29 mouse cellular contexts compared by ENCODE assay signal in the genomic region with DNA sequence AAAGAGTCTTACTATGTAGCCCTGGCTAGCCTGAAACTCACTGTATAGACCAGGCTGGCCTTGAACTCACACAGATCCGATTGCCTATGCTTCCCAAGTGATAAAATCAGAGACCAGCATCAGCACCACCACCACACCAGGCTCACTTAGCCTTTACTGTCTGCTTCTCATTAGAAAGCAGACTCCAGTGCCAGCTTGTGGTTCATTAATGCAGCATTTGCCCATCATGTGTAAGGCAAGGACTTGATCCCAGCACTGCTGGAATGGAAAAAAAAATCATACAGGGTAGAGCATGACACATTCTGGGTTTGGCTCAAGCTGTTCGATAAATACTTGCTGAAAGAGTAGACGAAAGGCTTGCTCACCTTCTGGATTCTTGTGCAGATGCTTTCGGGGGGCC. TPM values are rescaled to one million over a fixed set of nuclear protein-coding genes. Genes with fewer than 3 reads are reported as not detected.
DNase-seq lines count a peak whose midpoint lies in the region; ATAC-seq and TF ChIP-seq lines count a peak whose summit lies in the region.
"Had no signal": no experiment of that assay in that cellular context is flagged by ENCODE, and none has a peak within 500 bp of the region (broad histone marks: within the 10 kb centered on the region; RNA-seq: fewer than 3 reads in every experiment).

No protein-coding gene starts in this region.

- 0 out of 2 replicates have a peak overlapping the region, but pooled peaks have one; percentile 1 for H3K9ac ChIP-seq in forebrain, embryonic 13.5 days
- H3K9ac ChIP-seq in forebrain, embryonic 15.5 days (replicated peaks): no peak overlapping the region
- H3K9ac ChIP-seq in midbrain, embryonic 14.5 days (replicated peaks; ENCODE audit: low read length): no peak overlapping the region
- H3K9ac ChIP-seq in midbrain, embryonic 11.5 days (ENCODE audit: low read length): no peak overlapping the region
- H3K9ac ChIP-seq in hindbrain, postnatal 0 days (replicated peaks; ENCODE audit: low read length): no peak overlapping the region
- 0 out of 2 replicates have a peak overlapping the region, but pooled peaks have one; percentile 60 for H3K9ac ChIP-seq in neural tube, embryonic 15.5 days (replicated peaks)
- H3K9ac ChIP-seq: embryonic facial prominence, embryonic 13.5 days; liver, embryonic 15.5 days; lung, embryonic 15.5 days had no signal

- no peak for ATAC-seq in forebrain, embryonic 13.5 days
- ATAC-seq in forebrain, embryonic 15.5 days (replicated peaks): no peak
- no peak for ATAC-seq in midbrain, embryonic 14.5 days (ENCODE audit: low FRiP score, low TSS enrichment)
- ATAC-seq in midbrain, embryonic 11.5 days (ENCODE audit: low FRiP score): no peak
- no peak for ATAC-seq in hindbrain, postnatal 0 days
- no peak for ATAC-seq in neural tube, embryonic 15.5 days (ENCODE audit: low FRiP score)
- ATAC-seq in CD4-positive, CD25-positive, alpha-beta regulatory T cell, adult 4 months: no peak
- ATAC-seq: intestine, postnatal 0 days; Patski had no signal

- H3K27me3 ChIP-seq in forebrain, embryonic 13.5 days: peaks cover 18% of the 10 kb centered on the region
- H3K27me3 ChIP-seq in forebrain, embryonic 15.5 days: no peaks in the 10 kb centered on the region
- H3K27me3 ChIP-seq in midbrain, embryonic 14.5 days (ENCODE audit: control insufficient read depth, insufficient read depth, low read length): no peaks in the 10 kb centered on the region
- no peaks in the 10 kb centered on the region for H3K27me3 ChIP-seq in midbrain, embryonic 11.5 days (ENCODE audit: control insufficient read depth, insufficient read depth, low read length)
- no peaks in the 10 kb centered on the region for H3K27me3 ChIP-seq in hindbrain, postnatal 0 days (ENCODE audit: insufficient read depth, low read length)
- no peaks in the 10 kb centered on the region for H3K27me3 ChIP-seq in neural tube, embryonic 15.5 days (replicated peaks)
- H3K27me3 ChIP-seq: Patski had no signal

- no peak overlapping the region for H3K4me3 ChIP-seq in forebrain, embryonic 13.5 days
- no peak overlapping the region for H3K4me3 ChIP-seq in forebrain, embryonic 15.5 days
- no peak overlapping the region for H3K4me3 ChIP-seq in midbrain, embryonic 14.5 days (replicated peaks; ENCODE audit: low read depth, low read length)
- no peak overlapping the region for H3K4me3 ChIP-seq in midbrain, embryonic 11.5 days (ENCODE audit: low read depth, low read length)
- H3K4me3 ChIP-seq in hindbrain, postnatal 0 days (ENCODE audit: low read length): no peak overlapping the region
- peak overlapping the region; percentile 43 for H3K4me3 ChIP-seq in neural tube, embryonic 15.5 days (replicated peaks)
- H3K4me3 ChIP-seq: embryonic facial prominence, embryonic 13.5 days; kidney, embryonic 15.5 days; limb, embryonic 10.5 days; liver, embryonic 15.5 days; lung, embryonic 15.5 days had no signal

- H3K27ac ChIP-seq in forebrain, embryonic 13.5 days: no peak overlapping the region
- no peak overlapping the region for H3K27ac ChIP-seq in forebrain, embryonic 15.5 days (replicated peaks)
- no peak overlapping the region for H3K27ac ChIP-seq in midbrain, embryonic 14.5 days (replicated peaks; ENCODE audit: low read depth, low read length)
- H3K27ac ChIP-seq in midbrain, embryonic 11.5 days (ENCODE audit: low read depth, low read length): no peak overlapping the region
- H3K27ac ChIP-seq in hindbrain, postnatal 0 days: peak overlapping the region; percentile 86; the same call in 1 of the 2 replicates
- peak overlapping the region; percentile 85 for H3K27ac ChIP-seq in neural tube, embryonic 15.5 days (replicated peaks)
- H3K27ac ChIP-seq: embryonic facial prominence, embryonic 13.5 days; kidney, embryonic 15.5 days; limb, embryonic 10.5 days; liver, embryonic 15.5 days; lung, embryonic 15.5 days had no signal

- no peak overlapping the region; the same call in 1 of the 2 replicates for H3K4me2 ChIP-seq in forebrain, embryonic 13.5 days
- H3K4me2 ChIP-seq in forebrain, embryonic 15.5 days (replicated peaks): no peak overlapping the region
- H3K4me2 ChIP-seq in midbrain, embryonic 14.5 days (ENCODE audit: low read length): peak overlapping the region; percentile 51
- H3K4me2 ChIP-seq in midbrain, embryonic 11.5 days: no peak overlapping the region
- H3K4me2 ChIP-seq in hindbrain, postnatal 0 days (ENCODE audit: low read depth, low read length): peak overlapping the region; percentile 58
- peak overlapping the region; percentile 57 for H3K4me2 ChIP-seq in neural tube, embryonic 15.5 days
- H3K4me2 ChIP-seq: liver, embryonic 15.5 days; lung, embryonic 15.5 days had no signal

- WGBS in forebrain, embryonic 13.5 days: 87% methylated on average over 4 of the region's 4 CpGs
- 87% methylated on average over 4 of the region's 4 CpGs for WGBS in forebrain, embryonic 15.5 days
- 86% methylated on average over 4 of the region's 4 CpGs for WGBS in midbrain, embryonic 14.5 days
- 92% methylated on average over 4 of the region's 4 CpGs for WGBS in midbrain, embryonic 11.5 days
- 83% methylated on average over 4 of the region's 4 CpGs for WGBS in hindbrain, postnatal 0 days
- 93% methylated on average over 4 of the region's 4 CpGs for WGBS in neural tube, embryonic 15.5 days

- H3K9me3 ChIP-seq in forebrain, embryonic 13.5 days (replicated peaks): no peaks in the 10 kb centered on the region
- H3K9me3 ChIP-seq in forebrain, embryonic 15.5 days: no peaks in the 10 kb centered on the region
- H3K9me3 ChIP-seq in midbrain, embryonic 14.5 days (ENCODE audit: control insufficient read depth, low read length): no peaks in the 10 kb centered on the region
- H3K9me3 ChIP-seq in midbrain, embryonic 11.5 days (ENCODE audit: control insufficient read depth, low read length): no peaks in the 10 kb centered on the region
- H3K9me3 ChIP-seq in hindbrain, postnatal 0 days (ENCODE audit: low read length): no peaks in the 10 kb centered on the region
- H3K9me3 ChIP-seq in neural tube, embryonic 15.5 days (replicated peaks): no peaks in the 10 kb centered on the region
- H3K9me3 ChIP-seq: embryonic facial prominence, embryonic 13.5 days; kidney, embryonic 15.5 days; limb, embryonic 10.5 days; liver, embryonic 15.5 days; lung, embryonic 15.5 days had no signal

- peaks cover 3% of the 10 kb centered on the region; the same call in 1 of the 2 replicates for H3K4me1 ChIP-seq in forebrain, embryonic 13.5 days
- 0 out of 2 replicates have a peak, but pooled peaks cover 3% of the 10 kb centered on the region for H3K4me1 ChIP-seq in forebrain, embryonic 15.5 days
- 0 out of 2 replicates have a peak, but pooled peaks cover under 1% of the 10 kb centered on the region for H3K4me1 ChIP-seq in midbrain, embryonic 14.5 days (ENCODE audit: control insufficient read depth, insufficient read depth, low read length)
- H3K4me1 ChIP-seq in midbrain, embryonic 11.5 days (ENCODE audit: control insufficient read depth, insufficient read depth, low read length): no peaks in the 10 kb centered on the region
- no peaks in the 10 kb centered on the region for H3K4me1 ChIP-seq in hindbrain, postnatal 0 days (ENCODE audit: insufficient read depth, low read length)
- H3K4me1 ChIP-seq in neural tube, embryonic 15.5 days: peaks cover 27% of the 10 kb centered on the region
- H3K4me1 ChIP-seq: liver, embryonic 15.5 days had no signal

- DNase-seq in midbrain, embryonic 14.5 days: no peak
- no peak for DNase-seq in midbrain, embryonic 11.5 days (ENCODE audit: low spot score, missing footprints)
- no peak for DNase-seq in hindbrain, postnatal 0 days (ENCODE audit: low spot score)
- no peak for DNase-seq in spleen, postnatal 4 days (ENCODE audit: low spot score in 2 of 2)
- DNase-seq: adrenal gland, postnatal 36 days; cerebellum, postnatal 10 days; gastrocnemius, postnatal 14 days; heart, adult 11 months; kidney, postnatal 4 days; layer of hippocampus, adult 9-11 months; liver; lung, postnatal 4 days; right cerebral cortex, postnatal 14 days; thymus, postnatal 14 days had no signal

- no peaks in the 10 kb centered on the region; the same call in 1 of the 2 replicates for H3K36me3 ChIP-seq in forebrain, embryonic 13.5 days (ENCODE audit: poor library complexity, severe bottlenecking)
- H3K36me3 ChIP-seq in forebrain, embryonic 15.5 days: no peaks in the 10 kb centered on the region
- 0 out of 2 replicates have a peak, but pooled peaks cover 4% of the 10 kb centered on the region for H3K36me3 ChIP-seq in midbrain, embryonic 14.5 days (ENCODE audit: control insufficient read depth, insufficient read depth, low read length)
- H3K36me3 ChIP-seq in midbrain, embryonic 11.5 days (ENCODE audit: control insufficient read depth, insufficient read depth, low read length): no peaks in the 10 kb centered on the region
- no peaks in the 10 kb centered on the region for H3K36me3 ChIP-seq in hindbrain, postnatal 0 days (ENCODE audit: insufficient read depth, low read length)
- H3K36me3 ChIP-seq in neural tube, embryonic 15.5 days: peaks cover 8% of the 10 kb centered on the region; the same call in 1 of the 2 replicates
- H3K36me3 ChIP-seq: embryonic facial prominence, embryonic 13.5 days; liver, embryonic 15.5 days had no signal

- no peak for TF ChIP-seq CTCF in hindbrain, postnatal 0 days (IDR thresholded peaks at IDR 0.05; ENCODE audit: low read depth)

RNA-seq across cellular contexts. Expression of gene Arhgef15, which starts 11.3 kb away (rescaled TPM):
- 5.9 and 6.8 TPM in 2 replicates for polyA plus RNA-seq in forebrain, embryonic 13.5 days (2015; fragmentation: Nextera tagmentation; extraction: Ambion mirVana)
- polyA plus RNA-seq in forebrain, embryonic 15.5 days (2015; fragmentation: Nextera tagmentation; extraction: Ambion mirVana): 7.0 and 8.2 TPM in 2 replicates
- 19.3 and 19.5 TPM in 2 replicates for polyA plus RNA-seq in midbrain, embryonic 14.5 days (2014; fragmentation: Nextera tagmentation; extraction: Ambion mirVana)
- polyA plus RNA-seq in midbrain, embryonic 11.5 days (2014; fragmentation: Nextera tagmentation; extraction: Ambion mirVana): 3.7 and 4.2 TPM in 2 replicates
- total RNA-seq in hindbrain, postnatal 0 days (2014; rRNA removed): 21.2 and 45.2 TPM in 2 replicates
- polyA plus RNA-seq in hindbrain, postnatal 0 days (2015; fragmentation: Nextera tagmentation; extraction: Ambion mirVana): 25.7 and 27.5 TPM in 2 replicates
- 23.2 and 27.3 TPM in 2 replicates for polyA plus RNA-seq in neural tube, embryonic 15.5 days (2015; fragmentation: Nextera tagmentation; extraction: Ambion mirVana)
- polyA plus RNA-seq in CD4-positive, CD25-positive, alpha-beta regulatory T cell, adult 4 months (2017; shearing (Covaris generic)): under 1 TPM; 0.16 to 0.19 TPM
- total RNA-seq: megakaryocyte-erythroid progenitor cell, adult 5-6 weeks had no signal

RNA-seq across cellular contexts. Expression of gene Odf4, which starts 19.1 kb away (rescaled TPM):
- 0.23 TPM in 1 of 2 replicates, not detected in the other for polyA plus RNA-seq in forebrain, embryonic 13.5 days (2015; fragmentation: Nextera tagmentation; extraction: Ambion mirVana)
- polyA plus RNA-seq in forebrain, embryonic 15.5 days (2015; fragmentation: Nextera tagmentation; extraction: Ambion mirVana): 0.31 and 0.32 TPM in 2 replicates
- 0.53 and 1.1 TPM in 2 replicates for polyA plus RNA-seq in midbrain, embryonic 14.5 days (2014; fragmentation: Nextera tagmentation; extraction: Ambion mirVana)
- not detected in 2 replicates for polyA plus RNA-seq in midbrain, embryonic 11.5 days (2014; fragmentation: Nextera tagmentation; extraction: Ambion mirVana)
- 1.3 TPM in 1 of 2 replicates, not detected in the other for total RNA-seq in hindbrain, postnatal 0 days (2014; rRNA removed)
- polyA plus RNA-seq in hindbrain, postnatal 0 days (2015; fragmentation: Nextera tagmentation; extraction: Ambion mirVana): 0.58 and 0.88 TPM in 2 replicates
- polyA plus RNA-seq in neural tube, embryonic 15.5 days (2015; fragmentation: Nextera tagmentation; extraction: Ambion mirVana): 0.64 and 1.3 TPM in 2 replicates
- not detected for polyA plus RNA-seq in CD4-positive, CD25-positive, alpha-beta regulatory T cell, adult 4 months (2017; shearing (Covaris generic))
- total RNA-seq: ES-E14; gastrocnemius, postnatal 14 days; megakaryocyte-erythroid progenitor cell, adult 5-6 weeks had no signal
- polyA plus RNA-seq: embryonic facial prominence, embryonic 13.5 days; heart, embryonic 11.5 days; heart, postnatal 0 days; intestine, postnatal 0 days; kidney, embryonic 15.5 days; limb, embryonic 10.5 days; liver, embryonic 15.5 days; lung, embryonic 15.5 days; Patski had no signal

RNA-seq across cellular contexts. Expression of gene Slc25a35, which starts 21.9 kb away (rescaled TPM):
- 1.2 and 1.4 TPM in 2 replicates for polyA plus RNA-seq in forebrain, embryonic 13.5 days (2015; fragmentation: Nextera tagmentation; extraction: Ambion mirVana)
- 1.5 and 1.7 TPM in 2 replicates for polyA plus RNA-seq in forebrain, embryonic 15.5 days (2015; fragmentation: Nextera tagmentation; extraction: Ambion mirVana)
- polyA plus RNA-seq in midbrain, embryonic 14.5 days (2014; fragmentation: Nextera tagmentation; extraction: Ambion mirVana): 1.1 and 1.9 TPM in 2 replicates
- polyA plus RNA-seq in midbrain, embryonic 11.5 days (2014; fragmentation: Nextera tagmentation; extraction: Ambion mirVana): 1.1 and 1.2 TPM in 2 replicates
- 1.6 and 2.0 TPM in 2 replicates for total RNA-seq in hindbrain, postnatal 0 days (2014; rRNA removed)
- polyA plus RNA-seq in hindbrain, postnatal 0 days (2015; fragmentation: Nextera tagmentation; extraction: Ambion mirVana): 2.3 TPM in 2 replicates
- 1.9 and 2.1 TPM in 2 replicates for polyA plus RNA-seq in neural tube, embryonic 15.5 days (2015; fragmentation: Nextera tagmentation; extraction: Ambion mirVana)
- 10 to 100 TPM in 1 of 2 experiments, 1 to 10 TPM in 1; 5.0 to 10.7 TPM for polyA plus RNA-seq in CD4-positive, CD25-positive, alpha-beta regulatory T cell, adult 4 months (2017; shearing (Covaris generic))

RNA-seq across cellular contexts. Expression of gene Rangrf, which starts 29.0 kb away (rescaled TPM):
- 46.8 and 49.3 TPM in 2 replicates for polyA plus RNA-seq in forebrain, embryonic 13.5 days (2015; fragmentation: Nextera tagmentation; extraction: Ambion mirVana)
- 37.0 and 39.3 TPM in 2 replicates for polyA plus RNA-seq in forebrain, embryonic 15.5 days (2015; fragmentation: Nextera tagmentation; extraction: Ambion mirVana)
- polyA plus RNA-seq in midbrain, embryonic 14.5 days (2014; fragmentation: Nextera tagmentation; extraction: Ambion mirVana): 22.1 and 22.4 TPM in 2 replicates
- polyA plus RNA-seq in midbrain, embryonic 11.5 days (2014; fragmentation: Nextera tagmentation; extraction: Ambion mirVana): 54.5 and 55.3 TPM in 2 replicates
- 40.4 and 51.6 TPM in 2 replicates for total RNA-seq in hindbrain, postnatal 0 days (2014; rRNA removed)
- 31.2 and 34.6 TPM in 2 replicates for polyA plus RNA-seq in hindbrain, postnatal 0 days (2015; fragmentation: Nextera tagmentation; extraction: Ambion mirVana)
- polyA plus RNA-seq in neural tube, embryonic 15.5 days (2015; fragmentation: Nextera tagmentation; extraction: Ambion mirVana): 33.7 and 33.9 TPM in 2 replicates
- polyA plus RNA-seq in CD4-positive, CD25-positive, alpha-beta regulatory T cell, adult 4 months (2017; shearing (Covaris generic)): 10 to 100 TPM; 36.9 to 71.7 TPM

RNA-seq across cellular contexts. Expression of gene Rpl26, which starts 44.6 kb away (rescaled TPM):
- polyA plus RNA-seq in forebrain, embryonic 13.5 days (2015; fragmentation: Nextera tagmentation; extraction: Ambion mirVana): 787 and 887 TPM in 2 replicates
- 638 and 670 TPM in 2 replicates for polyA plus RNA-seq in forebrain, embryonic 15.5 days (2015; fragmentation: Nextera tagmentation; extraction: Ambion mirVana)
- 670 and 732 TPM in 2 replicates for polyA plus RNA-seq in midbrain, embryonic 14.5 days (2014; fragmentation: Nextera tagmentation; extraction: Ambion mirVana)
- 841 and 881 TPM in 2 replicates for polyA plus RNA-seq in midbrain, embryonic 11.5 days (2014; fragmentation: Nextera tagmentation; extraction: Ambion mirVana)
- 1,103 and 1,196 TPM in 2 replicates for total RNA-seq in hindbrain, postnatal 0 days (2014; rRNA removed)
- 608 and 621 TPM in 2 replicates for polyA plus RNA-seq in hindbrain, postnatal 0 days (2015; fragmentation: Nextera tagmentation; extraction: Ambion mirVana)
- 597 and 626 TPM in 2 replicates for polyA plus RNA-seq in neural tube, embryonic 15.5 days (2015; fragmentation: Nextera tagmentation; extraction: Ambion mirVana)
- polyA plus RNA-seq in CD4-positive, CD25-positive, alpha-beta regulatory T cell, adult 4 months (2017; shearing (Covaris generic)): 1,000 to 10,000 TPM; 1,826 to 2,291 TPM

Comparison
In these comparisons a context has a peak if more than half of its experiments do, and no peak if none do; other contexts are left out.
1. H3K4me2 ChIP-seq: peak in midbrain, embryonic 14.5 days (single experiment), hindbrain, postnatal 0 days (single experiment) and neural tube, embryonic 15.5 days (single experiment); none in forebrain, embryonic 13.5 days (single experiment), forebrain, embryonic 15.5 days (single experiment) and midbrain, embryonic 11.5 days (single experiment).
2. H3K9ac ChIP-seq: peak in forebrain, embryonic 13.5 days (single experiment) and neural tube, embryonic 15.5 days (single experiment); none in forebrain, embryonic 15.5 days (single experiment), midbrain, embryonic 14.5 days (single experiment), midbrain, embryonic 11.5 days (single experiment) and hindbrain, postnatal 0 days (single experiment).
3. H3K27ac ChIP-seq: peak in hindbrain, postnatal 0 days (single experiment) and neural tube, embryonic 15.5 days (single experiment); none in forebrain, embryonic 13.5 days (single experiment), forebrain, embryonic 15.5 days (single experiment), midbrain, embryonic 14.5 days (single experiment) and midbrain, embryonic 11.5 days (single experiment).